Mouse (Mus musculus) CD4-positive helper T cell, adult 2 months (primary cell): ENCODE results near the gene Gm826.
A peak's percentile ranks its signal among the peaks of the same experiment; 100 is the strongest.

ENCODE experiments used
- DNase-seq: peaks from one replicate; pipeline ENCODE4 v3.0.0-alpha.2; 2012; ENCODE audit warnings: low read depth, missing footprints, low spot score

The Gm826 gene

GRCm38 (mm10) chr2:160334111-160334661 is at the start of gene Gm826:
Gene Gm826, minus strand, starts transcription at chr2:160334162.
- no peak for DNase-seq

- no peak for DNase-seq
Measured at GRCm38 (mm10) chr2:160383418-160383817, 49.5 kb upstream of the Gm826 start.

- peak; percentile 22 for DNase-seq
Measured at GRCm38 (mm10) chr2:160378271-160378670, 44.3 kb upstream of the Gm826 start.

GRCm38 (mm10) chr2:160376236-160376635 is 42.3 kb upstream of the Gm826 start:
- no peak for DNase-seq

- no peak for DNase-seq
Measured at GRCm38 (mm10) chr2:160369653-160370420, 35.9 kb upstream of the Gm826 start.

- DNase-seq = no peak
Measured at GRCm38 (mm10) chr2:160368422-160369357, 34.7 kb upstream of the Gm826 start.

- peak; percentile 62 for DNase-seq
Measured at GRCm38 (mm10) chr2:160367448-160368208, 33.7 kb upstream of the Gm826 start.

- peak; percentile 74 for DNase-seq
Measured at GRCm38 (mm10) chr2:160366980-160367338, 33.0 kb upstream of the Gm826 start, which contains the start of gene Mafb. Gene Mafb, minus strand, starts transcription at chr2:160367065.

GRCm38 (mm10) chr2:160366111-160366979 is 32.4 kb upstream of the Gm826 start:
- no peak for DNase-seq

GRCm38 (mm10) chr2:160365107-160365911 is 31.3 kb upstream of the Gm826 start:
- no peak for DNase-seq

GRCm38 (mm10) chr2:160364666-160365065 is 30.7 kb upstream of the Gm826 start:
- DNase-seq = no peak

GRCm38 (mm10) chr2:160364128-160364650 is 30.2 kb upstream of the Gm826 start:
- no peak for DNase-seq

GRCm38 (mm10) chr2:160363201-160363600 is 29.2 kb upstream of the Gm826 start:
- no peak for DNase-seq

- no peak for DNase-seq
Measured at GRCm38 (mm10) chr2:160361442-160362121, 27.6 kb upstream of the Gm826 start.

- DNase-seq = no peak
Measured at GRCm38 (mm10) chr2:160360234-160360874, 26.4 kb upstream of the Gm826 start.

GRCm38 (mm10) chr2:160358896-160359295 is 24.9 kb upstream of the Gm826 start:
- DNase-seq = no peak

GRCm38 (mm10) chr2:160357442-160357841 is 23.5 kb upstream of the Gm826 start:
- no peak for DNase-seq

- DNase-seq = no peak
Measured at GRCm38 (mm10) chr2:160356132-160356531, 22.2 kb upstream of the Gm826 start.
